Mouse (Mus musculus) c-Kit-positive CD71-positive TER-119-negative erythroid progenitor cells, embryonic 14.5 days (primary cell): ENCODE results near the gene Pstpip1.

Source experiments
- DNase-seq: peaks from one replicate; pipeline ENCODE4 v3.0.0-alpha.2; 2013; ENCODE audit warnings: low read depth

Gene Pstpip1

DNA sequence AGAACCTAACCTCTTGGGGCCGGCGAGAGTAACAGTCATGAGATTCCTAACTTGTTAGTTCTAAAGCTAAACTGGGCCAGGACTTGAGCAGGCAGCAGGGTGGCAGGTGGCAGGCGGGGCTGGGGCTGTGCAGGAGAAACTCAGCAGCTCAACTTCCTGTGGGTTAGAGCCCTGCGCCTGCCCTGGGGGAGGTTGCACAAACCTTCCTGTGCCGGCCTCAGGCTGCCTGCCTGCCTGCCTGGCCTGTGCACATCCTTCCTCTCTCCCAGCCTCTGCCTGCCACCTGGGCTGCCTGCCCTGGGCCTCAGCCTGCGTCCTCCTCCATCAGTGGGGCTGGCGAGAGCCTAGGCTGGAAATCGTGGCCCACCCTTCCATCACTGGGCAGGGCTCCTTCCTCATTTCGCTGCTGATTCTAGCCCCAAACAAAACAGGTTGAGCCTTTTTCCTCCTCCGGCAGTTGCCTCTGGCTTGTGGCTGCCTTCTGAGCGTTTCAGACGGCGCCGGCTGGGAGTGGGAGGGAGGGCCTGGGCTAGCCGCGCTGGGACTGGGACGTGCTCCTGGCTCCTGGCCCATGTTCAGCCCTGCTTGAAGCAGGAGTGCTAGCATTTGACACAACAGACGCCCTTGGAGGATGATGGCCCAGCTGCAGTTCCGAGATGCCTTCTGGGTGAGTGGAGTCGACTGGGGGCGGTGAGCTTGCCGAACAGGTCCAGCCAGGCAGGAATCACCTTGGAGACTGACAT lies at the start of gene Pstpip1:
TSS of gene Pstpip1 (plus strand) at position 185 of the 743 bp plus-strand sequence.
- no peak for DNase-seq

DNA sequence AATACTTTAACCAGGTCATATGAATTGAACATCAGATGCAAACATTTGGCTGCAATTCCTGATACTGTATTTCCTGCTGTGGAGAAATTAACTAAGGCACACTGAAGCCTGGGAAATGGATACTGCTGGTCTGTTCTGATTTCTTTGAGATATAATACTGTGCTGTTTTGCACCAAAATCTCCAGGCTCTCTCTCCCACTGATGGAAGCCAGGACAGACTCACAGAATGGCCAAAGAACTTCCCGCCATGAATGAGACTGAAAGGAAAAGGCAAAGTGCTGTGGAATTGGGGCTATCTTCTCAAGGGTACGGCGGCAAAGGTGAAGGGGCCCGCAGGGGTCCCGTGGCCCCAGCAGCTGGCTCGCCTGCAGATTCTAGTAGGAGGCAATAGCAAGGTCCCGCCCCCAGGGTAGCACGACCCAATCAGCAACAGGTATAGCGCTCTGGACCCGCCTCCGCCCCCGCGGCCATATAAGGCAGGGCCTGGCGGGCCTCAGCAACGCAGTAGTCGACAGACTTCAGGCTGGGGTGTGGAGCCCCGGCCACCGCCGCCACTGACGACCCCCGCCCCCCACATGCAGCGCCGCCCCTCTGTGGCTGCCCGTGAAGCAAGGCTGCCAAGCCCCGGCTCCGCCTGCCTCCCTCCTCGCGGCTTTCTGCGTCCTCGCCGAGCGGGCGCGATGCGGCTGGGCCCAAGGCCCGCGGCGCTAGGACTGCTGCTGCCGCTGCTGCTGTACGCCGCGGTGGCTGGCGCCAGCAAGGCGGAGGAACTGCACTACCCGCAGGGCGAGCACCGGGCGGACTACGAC lies 48.2 kb upstream of the Pstpip1 start, which contains the start of gene Rcn2:
TSS of gene Rcn2 (plus strand) at position 474 of the 809 bp plus-strand sequence.
- DNase-seq: peak; percentile 75

DNA sequence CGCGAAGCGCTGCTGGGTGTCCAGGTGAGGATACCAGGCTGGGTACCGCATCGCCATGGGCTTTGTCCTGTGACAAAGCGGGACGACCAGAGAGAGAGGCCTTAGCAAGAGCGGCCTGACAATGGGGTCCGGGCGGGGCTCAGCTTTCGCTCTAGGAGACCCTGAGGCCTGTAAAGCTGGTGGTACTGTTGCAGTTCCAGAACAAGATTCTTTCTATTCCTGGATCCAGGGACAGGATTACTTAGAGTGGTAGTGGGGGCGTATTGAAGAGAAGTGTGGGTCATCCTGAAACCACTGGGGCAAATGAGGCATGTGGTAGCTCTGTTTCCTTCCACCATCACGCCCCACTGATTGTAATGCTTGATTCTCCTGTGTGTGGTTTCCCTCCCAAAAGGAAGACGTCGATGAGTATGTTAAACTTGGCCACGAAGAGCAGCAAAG lies 47.6 kb upstream of the Pstpip1 start:
- DNase-seq: peak; percentile 20

DNA sequence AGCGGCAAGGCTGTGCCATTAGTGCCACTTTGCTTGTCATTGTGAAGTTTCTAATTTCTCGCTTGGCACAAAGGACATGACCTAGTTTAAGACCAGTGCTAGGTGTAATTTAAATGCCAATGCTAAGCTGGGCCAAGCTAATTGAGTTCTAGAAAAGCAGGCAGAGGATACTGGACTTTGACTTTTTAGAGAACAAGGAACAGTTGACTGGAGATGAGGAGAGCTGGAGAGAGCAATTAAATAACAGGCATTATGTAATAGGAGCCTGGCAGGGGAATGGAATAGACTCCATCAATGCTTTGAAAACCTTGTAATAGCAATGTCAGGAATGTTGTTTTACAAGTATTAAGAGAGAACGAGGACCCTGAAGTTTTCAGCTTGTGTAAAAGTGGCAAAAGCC lies 36.0 kb upstream of the Pstpip1 start:
- DNase-seq: no peak

DNA sequence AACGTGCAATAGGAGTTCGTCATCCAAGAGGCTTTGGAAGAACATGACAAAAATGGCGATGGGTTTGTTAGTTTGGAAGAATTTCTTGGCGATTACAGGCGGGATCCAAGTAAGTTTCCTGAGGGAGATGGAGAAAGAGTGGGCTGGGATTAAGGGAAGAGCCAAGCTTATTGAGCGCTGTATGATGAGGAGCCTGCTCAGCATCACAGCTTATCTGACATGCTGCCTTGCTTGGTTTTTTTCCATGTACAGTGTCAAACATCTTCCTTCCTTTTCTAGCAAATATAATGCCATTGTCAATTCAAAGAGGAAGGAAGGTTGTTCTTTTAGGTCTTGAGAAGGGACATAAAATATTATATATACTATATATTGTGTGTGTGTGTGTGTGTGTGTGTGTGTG lies 33.6 kb upstream of the Pstpip1 start:
- DNase-seq: no peak

DNA sequence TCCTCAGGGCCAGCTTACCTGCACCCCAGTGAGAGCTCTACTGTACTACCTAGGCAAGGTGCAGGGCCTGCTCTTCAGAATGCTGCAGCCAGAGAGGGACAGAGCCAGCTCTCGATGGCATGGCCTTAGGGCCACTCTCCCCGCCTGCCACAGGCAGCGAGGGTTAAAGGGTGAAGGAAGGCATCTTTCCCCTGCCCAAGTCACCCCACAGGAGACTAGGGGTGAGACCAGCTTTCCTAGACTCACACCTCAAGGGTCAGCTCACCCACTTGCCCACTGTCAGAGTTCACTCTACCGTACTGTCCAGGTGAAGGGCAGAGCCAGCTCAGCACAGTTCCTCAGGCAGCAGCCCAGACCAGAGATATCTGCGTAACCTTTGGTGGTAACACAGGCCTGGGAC lies 27.4 kb upstream of the Pstpip1 start:
- DNase-seq: no peak

DNA sequence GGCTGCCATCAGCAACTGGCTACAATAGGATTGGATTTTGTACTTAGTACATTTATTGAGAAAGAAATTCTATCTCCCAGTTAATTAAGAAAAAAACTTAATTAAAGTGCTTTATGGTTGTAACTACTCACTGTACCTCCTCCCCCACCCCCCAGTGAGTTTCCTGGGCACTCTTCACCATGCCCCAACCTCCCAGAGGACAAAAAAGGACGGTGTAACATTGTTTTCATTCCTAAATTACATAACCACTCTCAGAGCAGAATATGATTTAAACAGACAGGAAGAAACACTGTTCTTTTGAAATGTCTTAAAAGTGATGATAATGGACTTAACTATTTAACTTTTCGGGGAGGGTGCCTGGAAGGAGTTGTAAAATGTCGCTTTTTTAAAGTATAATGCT lies 24.8 kb upstream of the Pstpip1 start:
- no peak for DNase-seq

GRCm38 (mm10) chr9:56067964-56068363 lies 21.8 kb upstream of the Pstpip1 start:
- DNase-seq: no peak

GRCm38 (mm10) chr9:56068630-56069029 lies 21.1 kb upstream of the Pstpip1 start:
- DNase-seq: no peak

GRCm38 (mm10) chr9:56072861-56073260 lies 16.9 kb upstream of the Pstpip1 start:
- DNase-seq: no peak

DNA sequence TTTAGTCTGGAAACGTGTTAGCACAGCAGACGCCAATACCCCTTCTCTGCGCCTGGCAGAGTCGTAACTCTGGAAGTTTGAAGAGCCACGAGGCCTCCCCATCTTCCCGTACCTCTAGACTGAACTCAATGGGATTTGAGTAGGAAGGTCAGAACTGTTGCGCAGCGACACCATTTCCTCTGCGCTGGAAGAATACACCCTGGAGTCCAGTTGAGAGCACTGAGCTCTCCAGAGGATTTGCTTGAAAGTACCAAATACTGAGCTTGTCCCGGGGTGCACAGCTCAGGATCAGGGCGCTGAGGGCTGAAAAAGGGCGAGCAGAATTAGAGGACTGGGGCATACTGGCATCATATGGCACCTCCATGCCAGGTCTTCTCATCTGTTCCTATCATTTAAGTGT lies 14.9 kb upstream of the Pstpip1 start:
- DNase-seq: no peak

DNA sequence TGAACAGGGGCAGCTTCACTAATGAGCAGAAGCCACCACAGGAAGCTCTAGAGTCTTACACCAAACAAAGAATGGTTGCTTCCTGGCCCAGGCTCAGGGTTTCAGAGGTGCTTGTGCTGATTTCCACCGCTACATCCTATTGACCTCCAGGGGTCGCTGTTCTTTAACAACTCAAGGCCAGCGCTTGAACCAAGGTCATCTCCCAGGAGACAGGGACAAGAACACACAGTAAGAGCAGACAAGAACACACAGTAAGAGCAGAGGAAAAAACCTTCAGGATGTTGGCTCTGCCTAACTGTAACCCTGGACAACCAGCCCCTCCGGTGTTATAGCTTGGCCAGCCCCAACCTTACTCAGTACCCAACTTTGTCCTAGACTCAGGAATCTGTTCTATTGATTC lies 14.5 kb upstream of the Pstpip1 start:
- peak; percentile 63 for DNase-seq

DNA sequence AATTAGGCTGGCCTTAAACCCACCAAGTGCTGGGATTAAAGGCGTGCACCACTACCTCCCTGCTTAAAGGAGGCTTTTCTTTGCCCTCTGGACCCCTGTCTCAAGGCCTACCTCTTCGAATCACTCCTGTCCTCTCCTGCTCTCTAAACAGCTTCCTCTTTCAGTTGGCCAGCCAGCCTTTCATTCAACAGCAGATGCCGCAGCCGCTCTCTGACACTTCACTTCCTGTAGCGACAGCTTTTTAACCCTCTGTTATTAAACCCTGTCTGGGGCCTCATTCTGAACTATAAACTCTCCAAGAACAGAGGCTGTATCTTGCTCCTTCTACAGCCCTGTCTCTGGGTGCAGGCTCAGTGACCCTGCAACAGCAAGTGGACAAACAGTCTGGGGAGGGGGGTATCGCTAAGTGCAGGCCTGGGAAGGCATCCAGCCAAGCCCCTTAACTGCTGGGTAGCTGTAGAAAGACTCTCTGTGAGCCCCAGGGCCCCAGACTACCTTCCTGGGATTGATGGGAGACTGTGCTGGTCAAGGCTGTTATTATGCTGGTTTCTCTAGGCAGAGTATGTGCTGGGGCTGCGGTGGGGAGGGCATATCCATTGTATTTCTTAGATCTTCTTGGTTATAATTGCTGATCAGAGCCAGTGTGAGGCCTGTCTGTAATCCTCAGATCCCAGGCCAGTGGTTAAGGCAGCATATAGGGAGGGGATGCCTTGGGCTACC lies 13.7 kb upstream of the Pstpip1 start:
- DNase-seq: no peak

GRCm38 (mm10) chr9:56079587-56079986 lies 10.2 kb upstream of the Pstpip1 start:
- no peak for DNase-seq

GRCm38 (mm10) chr9:56086524-56086923 lies 3.2 kb upstream of the Pstpip1 start:
- DNase-seq: no peak

GRCm38 (mm10) chr9:56090546-56091225 lies 924 bp downstream of the Pstpip1 start:
- DNase-seq: no peak

- DNase-seq: no peak
These were observed 2.3 kb downstream of the Pstpip1 start for GRCm38 (mm10) chr9:56092102-56092501.

DNA sequence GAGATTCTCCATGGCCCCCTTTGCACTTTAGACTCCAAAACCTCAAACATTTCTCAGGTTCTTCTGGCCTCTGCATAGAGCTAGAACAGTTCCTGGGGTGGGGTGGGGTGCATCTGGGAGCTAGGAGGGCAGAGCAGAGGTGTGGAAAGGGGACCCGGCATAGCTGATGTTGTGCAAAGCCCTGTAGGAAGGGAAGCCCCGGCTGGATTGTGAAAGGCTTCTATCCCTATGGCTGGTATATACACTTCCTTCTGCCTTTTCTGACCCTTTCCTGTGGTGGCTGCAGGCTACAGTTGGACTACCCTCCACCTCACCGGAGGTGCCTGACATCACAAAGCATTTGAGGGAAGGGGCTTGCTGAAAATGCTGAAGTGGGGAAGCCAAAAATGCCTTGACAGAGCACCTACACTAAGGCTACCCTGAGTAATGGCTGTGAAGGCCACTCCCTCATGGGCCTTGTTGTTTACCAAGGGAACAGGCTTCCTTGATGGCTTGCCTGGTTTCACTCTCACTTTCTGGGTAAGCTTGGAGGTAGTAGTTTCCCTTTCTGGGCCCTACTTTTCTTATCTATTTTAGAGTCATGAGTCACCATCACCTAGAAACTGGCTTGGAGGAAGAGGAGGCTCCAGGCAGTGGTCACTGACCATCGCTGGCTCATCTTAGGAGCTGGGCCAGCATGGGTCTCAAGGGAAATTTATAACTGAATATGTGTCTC lies 8.0 kb downstream of the Pstpip1 start:
- DNase-seq: no peak

DNA sequence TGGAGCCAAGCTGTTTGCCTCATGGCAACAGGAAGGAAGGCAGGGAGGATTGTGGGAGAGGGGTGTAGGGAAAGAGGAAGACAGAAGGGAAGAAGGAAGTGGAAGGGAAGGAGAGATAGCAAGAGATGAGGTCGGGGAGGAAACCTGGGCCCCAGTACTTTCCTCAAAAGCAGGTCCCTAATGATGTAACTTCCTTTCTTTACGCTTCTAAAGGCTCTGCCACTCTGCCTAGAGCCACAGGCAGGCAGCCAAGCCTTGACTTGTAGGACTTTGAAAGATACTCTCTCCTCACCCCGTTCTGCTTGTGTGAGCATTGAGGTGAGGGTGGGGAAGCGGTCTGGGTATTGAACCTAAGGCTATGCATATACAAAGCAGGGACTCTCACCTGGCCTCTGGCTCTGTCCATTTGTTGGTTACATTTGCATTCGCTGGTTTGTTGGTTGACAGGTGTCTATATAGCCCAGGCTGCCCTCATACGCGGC lies 10.3 kb downstream of the Pstpip1 start:
- no peak for DNase-seq

DNA sequence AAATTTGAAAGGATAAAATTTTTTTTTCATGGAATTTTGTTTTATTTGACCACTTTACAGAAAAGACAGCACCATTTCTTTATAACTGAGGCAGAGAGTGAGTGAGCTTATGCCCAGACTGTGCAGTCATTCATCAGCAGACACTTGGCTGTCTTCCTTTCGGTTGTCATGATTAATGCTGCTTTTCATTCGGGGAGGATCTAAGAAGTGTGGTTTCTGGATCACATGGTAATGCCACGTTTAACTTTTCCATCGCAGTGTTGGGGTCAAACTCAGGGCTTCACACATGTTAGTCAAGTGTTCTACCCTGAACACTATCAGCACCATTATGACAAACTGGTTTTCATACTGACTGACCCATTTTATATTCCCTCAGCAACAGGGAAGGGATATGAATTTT lies 11.3 kb downstream of the Pstpip1 start:
- no peak for DNase-seq

DNA sequence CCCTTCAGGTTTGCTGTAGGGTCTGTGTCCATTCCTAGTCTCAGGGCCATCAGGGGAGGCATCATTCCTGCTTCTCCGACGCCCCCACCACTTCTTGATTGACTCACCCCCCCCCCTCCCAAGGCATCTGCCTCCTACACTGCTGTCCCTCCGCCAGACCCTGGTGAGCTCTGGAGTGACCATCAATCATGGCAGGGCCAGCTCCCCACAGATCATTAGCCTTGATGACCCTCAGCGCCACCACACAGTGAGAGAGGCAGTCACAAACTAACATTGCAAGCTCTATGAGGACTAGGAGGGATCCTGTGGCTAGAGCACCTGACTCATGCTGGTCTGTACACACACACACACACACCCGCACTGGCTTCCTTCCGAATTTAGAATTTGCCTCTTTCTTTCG lies 15.2 kb downstream of the Pstpip1 start:
- DNase-seq: no peak
